Mouse (Mus musculus) hindbrain, embryonic 15.5 days (tissue): ENCODE data around the gene Baz2b. TPM values are rescaled to one million over a fixed set of nuclear protein-coding genes. Genes with fewer than 3 reads are reported as not detected.

Source experiments
- ATAC-seq: fragments of 200-750 bp; cut with Nextera tagmentation; 2 replicates; pipeline ENCODE4 v1.8.0; 2017; ENCODE audit warnings: low read depth, moderate number of reproducible peaks, moderate TSS enrichment; ENCODE audit not compliant: low FRiP score
- H3K27ac ChIP-seq: fragments of 300-500 bp; sonication (generic); replicated peaks from 2 replicates; pipeline ENCODE4 v1.5.1; 2015; ENCODE audit warnings: mild to moderate bottlenecking, inconsistent platforms
- H3K27me3 ChIP-seq: fragments of 300-500 bp; sonication (generic); 2 replicates; pipeline ENCODE4 v1.6.1; 2015; ENCODE audit warnings: control low read depth, inconsistent platforms
- H3K36me3 ChIP-seq: fragments of 300-500 bp; sonication (generic); 2 replicates; pipeline ENCODE4 v1.6.1; 2015; ENCODE audit warnings: control low read depth, inconsistent platforms
- H3K4me1 ChIP-seq: fragments of 300-500 bp; sonication (generic); replicated peaks from 2 replicates; pipeline ENCODE4 v1.6.1; 2015; ENCODE audit warnings: control low read depth, inconsistent platforms
- H3K4me2 ChIP-seq: fragments of 300-500 bp; sonication (generic); 2 replicates; pipeline ENCODE4 v1.6.1; 2015; ENCODE audit warnings: moderate library complexity, mild to moderate bottlenecking, inconsistent platforms
- H3K4me3 ChIP-seq: fragments of 300-500 bp; sonication (generic); 2 replicates; pipeline ENCODE4 v1.5.1; 2015; ENCODE audit warnings: mild to moderate bottlenecking, inconsistent platforms
- H3K9ac ChIP-seq: fragments of 300-500 bp; sonication (generic); 2 replicates; pipeline ENCODE4 v1.6.1; 2015; ENCODE audit warnings: inconsistent platforms
- H3K9me3 ChIP-seq: fragments of 300-500 bp; sonication (generic); 2 replicates; pipeline ENCODE4 v1.6.1; 2016; ENCODE audit warnings: control low read depth, inconsistent platforms
- WGBS: fragments of 180-500 bp; shearing (Covaris S2); methylation state at CpG from one replicate; pipeline ENCODE4 v1.1.7; 2015; 5-methylcytosine and 5-hydroxymethylcytosine counted together
- polyA plus RNA-seq: library from polyadenylated mRNA; unstranded; fragments of >200 nt; fragmentation: Nextera tagmentation; extraction: Ambion mirVana; gene quantifications from 2 replicates; pipeline ENCODE4 v1.2.1, GENCODE M21; 2015

The Baz2b gene
- polyA plus RNA-seq, 1 experiment from 2014 or later: 74.7 TPM

GRCm38 (mm10) chr2:60125049-60126004 lies 84.3 kb downstream of the Baz2b start:
- H3K9me3 ChIP-seq: no peaks in the 10 kb centered on the region
- peak overlapping the region; percentile 95 for H3K4me3 ChIP-seq
- H3K27me3 ChIP-seq: no peaks in the 10 kb centered on the region
- H3K4me1 ChIP-seq: peaks cover 32% of the 10 kb centered on the region
- peak overlapping the region; percentile 97 for H3K9ac ChIP-seq
- WGBS: under 1% methylated on average over 54 of the region's 83 CpGs
- ATAC-seq: peak; percentile 71
- H3K36me3 ChIP-seq: no peaks in the 10 kb centered on the region
- H3K27ac ChIP-seq: peak overlapping the region; percentile 99
- H3K4me2 ChIP-seq: peak overlapping the region; percentile 58

- H3K9ac ChIP-seq: peak overlapping the region; percentile 97
- no peaks in the 10 kb centered on the region for H3K36me3 ChIP-seq
- 0% methylated on average over 16 of the region's 47 CpGs for WGBS
- peak overlapping the region; percentile 99 for H3K27ac ChIP-seq
- no peaks in the 10 kb centered on the region for H3K9me3 ChIP-seq
- no peaks in the 10 kb centered on the region for H3K27me3 ChIP-seq
- H3K4me3 ChIP-seq: peak overlapping the region; percentile 95
- peak overlapping the region; percentile 58 for H3K4me2 ChIP-seq
- ATAC-seq: peak; percentile 79
- H3K4me1 ChIP-seq: peaks cover 36% of the 10 kb centered on the region
These were observed 85.0 kb downstream of the Baz2b start for GRCm38 (mm10) chr2:60124648-60125048.

- Histone ChIP-seq H3K27ac (peak overlapping the region; percentile 99), H3K9ac (peak overlapping the region; percentile 97), H3K4me2 (peak overlapping the region; percentile 58), H3K4me3 (peak overlapping the region; percentile 95), H3K4me1 (peaks cover 39% of the 10 kb centered on the region), H3K36me3 (no peaks in the 10 kb centered on the region), H3K27me3 (no peaks in the 10 kb centered on the region), H3K9me3 (no peaks in the 10 kb centered on the region)
- WGBS: 4% methylated on average over 13 of the region's 13 CpGs
- ATAC-seq: no peak
These were observed 85.6 kb downstream of the Baz2b start for GRCm38 (mm10) chr2:60123911-60124647.

- peak overlapping the region; percentile 50 for H3K4me2 ChIP-seq
- H3K4me1 ChIP-seq: peaks cover 46% of the 10 kb centered on the region
- H3K9ac ChIP-seq: 0 out of 2 replicates have a peak overlapping the region, but pooled peaks have one; percentile 29
- H3K9me3 ChIP-seq: no peaks in the 10 kb centered on the region
- peak overlapping the region; percentile 51; the same call in 1 of the 2 replicates for H3K27ac ChIP-seq
- peak overlapping the region; percentile 25 for H3K4me3 ChIP-seq
- no peaks in the 10 kb centered on the region for H3K27me3 ChIP-seq
- 32% methylated on average over 6 of the region's 6 CpGs for WGBS
- no peak for ATAC-seq
- H3K36me3 ChIP-seq: no peaks in the 10 kb centered on the region
These were observed 86.4 kb downstream of the Baz2b start for GRCm38 (mm10) chr2:60123061-60123874.

DNA sequence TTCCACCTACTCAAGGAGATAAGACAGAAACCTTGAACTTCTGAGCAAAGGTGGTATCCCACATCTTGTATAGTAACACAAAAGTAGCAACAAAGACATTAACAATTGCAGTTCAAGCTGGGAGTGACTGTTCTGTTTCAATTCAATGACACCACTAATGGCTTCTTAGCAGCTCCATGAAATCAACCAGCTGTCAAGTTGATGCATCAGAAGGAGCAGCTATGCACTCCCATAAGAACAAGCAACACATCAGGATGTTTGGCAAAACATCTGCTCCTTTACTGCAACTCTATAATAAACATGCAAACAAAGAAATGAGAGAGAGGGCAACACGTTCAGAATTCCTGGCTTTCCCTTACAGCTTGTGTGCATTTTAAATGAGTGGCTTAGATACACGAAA lies 87.5 kb downstream of the Baz2b start:
- Histone ChIP-seq H3K36me3 (no peaks in the 10 kb centered on the region), H3K27me3 (no peaks in the 10 kb centered on the region), H3K4me3 (peak overlapping the region; percentile 2; the same call in 1 of the 2 replicates), H3K9ac (no peak overlapping the region), H3K4me2 (peak overlapping the region; percentile 50), H3K9me3 (no peaks in the 10 kb centered on the region), H3K4me1 (peaks cover 51% of the 10 kb centered on the region), H3K27ac (0 out of 2 replicates have a peak overlapping the region, but pooled peaks have one; percentile 18)
- ATAC-seq: no peak
- 25% methylated on average over 2 of the region's 2 CpGs for WGBS

GRCm38 (mm10) chr2:60120681-60121080 lies 89.0 kb downstream of the Baz2b start:
- WGBS: 48% methylated on average over 2 of the region's 2 CpGs
- H3K9ac ChIP-seq: no peak overlapping the region
- no peak overlapping the region for H3K27ac ChIP-seq
- H3K9me3 ChIP-seq: no peaks in the 10 kb centered on the region
- H3K4me2 ChIP-seq: no peak overlapping the region
- no peaks in the 10 kb centered on the region for H3K36me3 ChIP-seq
- no peak for ATAC-seq
- H3K27me3 ChIP-seq: no peaks in the 10 kb centered on the region
- no peak overlapping the region for H3K4me3 ChIP-seq
- H3K4me1 ChIP-seq: peaks cover 45% of the 10 kb centered on the region

- Histone ChIP-seq H3K4me2 (peak overlapping the region; percentile 34), H3K36me3 (no peaks in the 10 kb centered on the region), H3K4me1 (peaks cover 45% of the 10 kb centered on the region), H3K27me3 (no peaks in the 10 kb centered on the region), H3K4me3 (no peak overlapping the region), H3K9ac (no peak overlapping the region), H3K9me3 (no peaks in the 10 kb centered on the region), H3K27ac (peak overlapping the region; percentile 41)
- WGBS: 13% methylated on average over 10 of the region's 10 CpGs
- ATAC-seq: peak; percentile 54; the same call in 1 of the 2 replicates
These were observed 90.7 kb downstream of the Baz2b start for GRCm38 (mm10) chr2:60118684-60119558.

DNA sequence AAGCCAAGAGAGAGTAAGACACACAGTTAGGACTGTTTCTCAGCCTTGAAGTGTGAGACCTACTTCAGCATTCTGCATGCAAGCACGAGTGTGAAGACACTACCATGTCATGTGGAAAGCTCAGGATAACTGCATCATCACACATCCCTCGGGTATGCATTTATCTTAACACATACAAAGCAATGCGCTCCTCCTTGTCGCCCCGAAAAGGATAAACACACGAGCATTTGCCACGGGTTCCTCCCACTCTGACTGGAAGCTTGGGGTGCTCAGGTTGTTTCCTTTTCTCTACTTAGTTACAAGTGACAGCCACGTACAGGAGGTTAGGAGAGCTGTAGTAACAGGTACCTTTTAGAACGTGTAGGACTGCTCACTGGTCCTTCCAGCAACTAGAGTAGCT lies 91.8 kb downstream of the Baz2b start:
- no peak; the same call in 1 of the 2 replicates for ATAC-seq

GRCm38 (mm10) chr2:60115891-60116554 lies 93.6 kb downstream of the Baz2b start:
- Histone ChIP-seq H3K4me3 (no peak overlapping the region), H3K9me3 (no peaks in the 10 kb centered on the region), H3K4me2 (no peak overlapping the region), H3K36me3 (peaks cover under 1% of the 10 kb centered on the region; the same call in 1 of the 2 replicates), H3K9ac (no peak overlapping the region), H3K4me1 (peaks cover 29% of the 10 kb centered on the region), H3K27ac (no peak overlapping the region), H3K27me3 (no peaks in the 10 kb centered on the region)
- no peak for ATAC-seq
- 59% methylated on average over 12 of the region's 12 CpGs for WGBS

More for the DNA sequence above, 91.8 kb downstream of the Baz2b start:
- Histone ChIP-seq H3K4me2 (no peak overlapping the region), H3K36me3 (no peaks in the 10 kb centered on the region), H3K9ac (no peak overlapping the region), H3K27ac (0 out of 2 replicates have a peak overlapping the region, but pooled peaks have one; percentile 13), H3K4me3 (no peak overlapping the region), H3K9me3 (no peaks in the 10 kb centered on the region), H3K27me3 (no peaks in the 10 kb centered on the region), H3K4me1 (peaks cover 39% of the 10 kb centered on the region)
- 57% methylated on average over 9 of the region's 9 CpGs for WGBS

DNA sequence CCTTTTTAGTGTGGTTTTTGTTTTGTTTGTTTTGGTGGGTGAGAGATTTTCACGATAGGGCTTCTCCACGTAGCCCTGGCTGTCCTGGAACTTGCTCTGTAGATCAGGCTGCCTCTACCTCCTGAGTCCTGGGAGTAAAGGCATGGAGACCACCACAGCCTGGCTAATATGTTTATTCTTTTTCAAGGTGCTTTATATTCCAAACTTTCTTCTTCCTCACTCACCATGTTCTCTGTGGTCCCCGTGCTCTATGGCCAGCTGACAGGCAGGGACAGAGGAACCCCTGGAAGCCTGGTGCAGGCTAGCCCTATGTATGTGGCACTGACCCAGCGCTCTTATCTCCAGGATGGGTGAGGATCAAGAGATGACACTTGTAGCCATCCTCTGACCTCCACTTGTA lies 94.7 kb downstream of the Baz2b start:
- H3K4me2 ChIP-seq: no peak overlapping the region
- no peak overlapping the region for H3K4me3 ChIP-seq
- H3K27me3 ChIP-seq: no peaks in the 10 kb centered on the region
- H3K36me3 ChIP-seq: peaks cover 3% of the 10 kb centered on the region; the same call in 1 of the 2 replicates
- no peak overlapping the region for H3K27ac ChIP-seq
- ATAC-seq: no peak
- H3K4me1 ChIP-seq: peaks cover 24% of the 10 kb centered on the region
- no peaks in the 10 kb centered on the region for H3K9me3 ChIP-seq
- WGBS: 91% methylated on average over 4 of the region's 4 CpGs
- H3K9ac ChIP-seq: no peak overlapping the region
